Mouse (Mus musculus) layer of hippocampus, postnatal 14 days (tissue): ENCODE results near the gene Phtf1. TPM values are rescaled to one million over a fixed set of nuclear protein-coding genes. Genes with fewer than 3 reads are reported as not detected.

ENCODE experiments used
- DNase-seq, 2 experiments: peaks; one replicate each; pipeline ENCODE4 v3.0.0; 2021 to 2022; ENCODE audit warnings: low spot score in 2 of 2, mixed read lengths in 1 of 2
- long read RNA-seq, 2 experiments: library from polyadenylated mRNA; stranded (forward); transcript quantifications; one replicate each; pipeline ENCODE4 v2.0.0; 2021
- total RNA-seq, 2 experiments: library from RNA; stranded (reverse); gene quantifications; 2 replicates each; pipeline ENCODE4 v1.2.3; 2021

Phtf1 gene
- total RNA-seq: 10 to 100 TPM; 39.2 to 39.7 TPM
- long read RNA-seq, experiment 1, transcript Phtf1-202 (19 exons, 3,327 nt): major isoform, 32 of 52 reads
- long read RNA-seq, experiment 1, partial matches to known transcripts: 1 of 52 reads
- long read RNA-seq, experiment 1, other reads (novel, unspliced or antisense): 14 of 52 reads
- long read RNA-seq, experiment 2, transcript Phtf1-202 (19 exons, 3,327 nt): major isoform, 41 of 58 reads
- long read RNA-seq, experiment 2, partial matches to known transcripts: 3 of 58 reads
- long read RNA-seq, experiment 2, other reads (novel, unspliced or antisense): 10 of 58 reads

DNA sequence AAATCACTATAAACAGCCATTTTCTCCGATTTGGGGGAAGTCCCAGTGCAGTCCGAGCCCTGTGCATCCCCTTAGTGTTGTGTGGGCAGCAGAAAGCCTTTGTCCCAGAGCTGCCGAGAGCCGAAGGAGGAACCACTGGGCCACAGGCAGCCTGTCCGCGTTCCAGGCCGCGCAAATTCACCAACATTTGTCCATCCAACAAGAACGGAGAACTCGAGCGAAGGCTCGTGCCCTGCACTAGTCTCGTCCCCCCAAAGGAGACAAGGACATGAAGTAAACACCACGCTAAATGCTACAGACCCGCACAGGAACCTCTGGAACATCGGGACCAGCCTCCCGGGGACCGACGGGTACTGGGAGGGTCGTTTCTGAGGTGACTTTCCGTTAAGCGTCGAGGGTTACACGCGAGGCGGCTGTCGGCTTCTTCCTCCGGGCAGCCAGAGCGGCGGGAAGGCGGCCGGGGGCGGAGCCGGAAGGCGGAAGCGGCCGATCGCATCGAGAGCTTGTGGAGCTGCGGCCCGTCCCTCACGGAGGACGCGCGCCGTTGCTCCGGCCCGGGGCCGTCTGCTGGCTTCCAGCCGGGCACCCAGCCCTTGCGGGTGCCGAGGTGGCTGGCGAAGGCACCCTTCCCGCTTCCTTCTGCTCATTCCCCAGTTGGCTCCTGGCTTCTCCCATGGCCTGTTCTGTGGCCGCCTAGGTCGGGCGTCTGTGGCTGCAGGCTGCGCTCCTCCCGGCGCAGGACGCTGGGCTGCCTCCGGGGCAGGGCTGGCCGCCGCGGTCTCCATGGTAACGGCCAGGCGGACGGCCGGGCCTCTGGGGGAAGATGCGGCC, at the start of gene Phtf1:
Phtf1 (plus strand) TSS at position 250 of the 831 bp plus-strand sequence.
- peak; percentile 85 to 87 for DNase-seq

DNA sequence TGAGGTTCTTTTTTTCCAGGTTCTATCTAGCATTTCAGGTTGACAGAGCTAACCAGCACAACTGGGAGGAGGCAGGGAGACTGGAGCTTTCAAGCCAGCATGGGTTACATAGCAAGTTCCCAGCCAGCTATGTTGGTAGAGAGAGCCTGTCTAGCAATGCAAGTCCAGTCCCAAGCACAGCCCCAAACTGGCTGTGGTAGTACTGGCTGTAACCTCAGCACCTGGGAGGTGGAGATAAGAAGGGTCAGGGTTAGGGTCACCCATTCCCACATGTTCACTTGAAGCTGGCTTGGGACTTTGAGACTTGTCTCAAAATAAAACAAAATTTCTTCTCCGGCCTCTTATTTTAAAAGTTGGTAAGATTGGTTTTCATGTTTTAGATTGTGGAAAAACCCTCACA, 47.8 kb upstream of the Phtf1 start:
- no peak for DNase-seq

DNA sequence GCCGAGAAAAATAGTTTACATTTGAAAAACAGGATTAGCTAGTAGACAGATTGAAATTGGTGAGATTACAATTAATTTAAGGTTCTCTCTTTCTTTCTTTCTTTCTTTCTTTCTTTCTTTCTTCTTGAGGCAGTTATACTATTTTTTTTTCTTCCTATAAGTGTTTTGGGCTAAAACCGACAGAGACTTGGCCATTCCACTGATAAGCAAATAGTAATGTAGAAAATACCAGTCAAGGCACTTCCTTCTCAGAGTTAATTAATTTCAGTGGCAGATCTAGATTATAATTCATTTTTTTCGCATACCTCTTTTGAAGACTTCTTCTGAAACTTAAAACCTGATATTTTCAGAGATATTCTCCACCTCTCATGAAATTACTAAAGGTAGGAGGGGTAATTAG, 42.6 kb upstream of the Phtf1 start:
- DNase-seq: no peak

DNA sequence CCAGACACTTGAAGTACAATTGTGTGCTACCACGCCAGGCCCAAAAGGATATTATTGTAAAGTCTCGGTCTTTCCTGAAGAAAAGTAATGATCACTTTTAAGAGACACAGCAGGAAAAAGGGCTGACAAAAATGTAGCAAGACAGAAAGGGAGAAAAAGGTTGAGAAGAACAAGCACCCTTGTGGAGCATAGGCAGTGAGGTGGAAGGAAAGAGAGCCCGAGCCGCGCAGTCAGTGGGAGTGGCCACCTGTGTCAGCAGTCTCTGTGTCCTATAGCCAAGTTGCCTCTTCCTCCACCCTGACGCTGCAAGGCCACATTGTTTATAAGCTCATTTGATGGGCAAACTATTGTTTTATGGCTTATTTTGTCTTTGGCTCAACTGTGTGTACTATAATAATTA, 40.4 kb upstream of the Phtf1 start:
- no peak for DNase-seq

DNA sequence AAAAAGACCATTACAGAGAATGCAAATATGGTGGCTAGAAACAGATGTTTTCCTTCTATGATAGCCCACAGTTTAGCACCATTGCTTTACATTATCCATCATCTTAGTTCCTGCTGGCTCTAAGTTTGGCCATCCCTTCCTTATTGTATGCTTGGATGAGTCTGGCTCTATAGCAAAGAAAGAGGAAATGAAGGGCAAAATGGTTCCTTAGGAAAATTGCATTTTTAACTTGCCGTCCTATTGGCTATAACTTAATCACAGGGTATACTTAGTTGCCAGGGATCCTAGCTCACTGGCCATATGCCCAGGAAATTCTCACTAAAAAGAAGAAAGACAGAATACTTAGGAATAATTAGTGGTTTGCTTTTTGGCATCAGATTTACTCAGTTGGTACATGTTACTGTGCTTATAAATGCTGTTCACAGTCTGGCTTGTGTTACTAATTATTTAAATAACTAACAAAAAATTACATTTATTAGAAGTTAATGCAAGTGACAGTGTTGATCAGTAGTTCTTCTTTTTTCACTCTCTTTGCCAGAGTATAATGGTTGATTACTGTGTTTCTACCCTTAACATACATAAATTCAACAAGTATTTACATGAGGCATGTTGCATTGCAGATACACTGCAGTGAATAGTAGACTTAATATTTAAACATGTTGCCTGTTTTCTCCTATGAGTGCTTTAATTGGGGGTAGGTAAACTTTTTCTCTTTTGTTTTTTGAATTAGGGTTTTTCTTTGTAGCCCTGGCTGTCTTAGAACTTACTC, 22.9 kb upstream of the Phtf1 start:
- DNase-seq: peak in 1 of 2 experiments; percentile 74

DNA sequence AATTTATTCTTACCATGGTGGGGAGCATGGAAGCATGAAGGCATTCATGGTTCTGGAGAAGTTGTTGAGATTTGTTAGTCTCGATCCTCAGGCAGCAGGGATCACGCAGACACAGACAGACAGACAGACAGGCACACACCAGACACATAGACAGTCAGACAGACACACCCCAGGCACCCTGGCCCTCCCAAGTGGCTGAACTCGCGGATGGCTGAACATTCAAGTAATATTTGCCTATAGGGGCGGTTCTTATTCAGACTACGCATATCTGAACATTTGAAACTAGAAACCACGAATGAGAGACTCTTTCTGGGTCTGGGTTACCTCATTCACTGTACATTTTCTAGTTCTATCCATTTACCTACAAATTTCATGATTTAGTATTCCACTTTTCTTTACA, 19.2 kb upstream of the Phtf1 start:
- DNase-seq: no peak

DNA sequence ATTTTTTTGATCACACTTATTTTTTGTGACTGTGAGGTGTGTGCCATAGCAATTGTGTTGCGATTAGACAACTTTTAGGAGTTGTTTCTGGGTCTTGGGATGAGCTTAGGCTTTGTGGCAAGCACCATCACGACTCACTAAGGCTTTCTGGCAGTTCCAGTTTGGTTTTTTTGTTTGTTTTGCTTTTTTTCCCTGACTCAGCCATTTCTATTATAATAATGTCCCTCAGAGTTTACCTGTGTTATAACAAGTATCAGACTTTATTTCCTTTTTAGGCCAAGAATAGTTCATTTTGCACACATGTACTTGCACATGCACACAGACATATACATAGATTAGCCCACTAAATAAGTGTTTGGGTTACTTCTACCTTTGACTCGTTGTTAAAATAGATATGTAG, 7.3 kb upstream of the Phtf1 start:
- no peak for DNase-seq

DNA sequence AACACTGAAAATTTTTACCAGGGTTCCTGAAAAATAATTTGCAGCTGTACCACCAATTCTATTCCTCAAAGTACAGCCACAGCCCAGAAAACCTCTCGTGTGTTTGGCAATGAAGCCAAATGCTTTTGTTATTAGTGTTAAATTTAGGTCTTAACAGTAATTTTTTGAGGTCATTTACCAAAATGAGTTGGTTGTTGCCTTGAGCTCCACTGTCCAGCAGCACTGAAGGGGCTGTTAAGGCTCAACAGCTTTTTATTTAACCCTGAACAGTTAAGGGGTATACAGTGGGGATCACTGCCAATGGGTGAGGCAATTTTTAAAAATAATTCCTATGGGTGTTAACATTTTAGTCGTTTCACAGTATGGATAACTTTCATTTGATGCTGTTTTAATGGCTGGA, 679 bp upstream of the Phtf1 start:
- no peak for DNase-seq

DNA sequence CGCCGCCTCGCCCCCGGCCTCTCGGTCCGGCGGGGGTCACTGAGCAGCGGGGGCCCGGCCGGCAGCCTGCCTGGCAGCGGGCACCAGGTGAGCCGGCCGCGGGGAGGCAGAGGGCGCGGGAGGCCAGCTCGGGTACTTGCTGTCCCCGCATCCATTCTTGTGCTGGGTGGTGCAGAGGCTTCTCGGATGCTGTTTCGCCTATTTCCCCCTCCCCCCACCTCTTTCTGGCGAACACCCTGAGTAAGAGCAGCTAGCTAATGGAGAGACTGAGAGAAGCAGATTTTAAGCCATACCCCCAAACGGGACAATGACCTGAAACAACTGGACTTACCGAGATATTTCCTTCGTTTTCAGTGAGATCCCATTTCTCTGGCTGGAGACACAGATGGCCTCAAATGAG, 791 bp downstream of the Phtf1 start:
- DNase-seq: peak; percentile 59 to 61

DNA sequence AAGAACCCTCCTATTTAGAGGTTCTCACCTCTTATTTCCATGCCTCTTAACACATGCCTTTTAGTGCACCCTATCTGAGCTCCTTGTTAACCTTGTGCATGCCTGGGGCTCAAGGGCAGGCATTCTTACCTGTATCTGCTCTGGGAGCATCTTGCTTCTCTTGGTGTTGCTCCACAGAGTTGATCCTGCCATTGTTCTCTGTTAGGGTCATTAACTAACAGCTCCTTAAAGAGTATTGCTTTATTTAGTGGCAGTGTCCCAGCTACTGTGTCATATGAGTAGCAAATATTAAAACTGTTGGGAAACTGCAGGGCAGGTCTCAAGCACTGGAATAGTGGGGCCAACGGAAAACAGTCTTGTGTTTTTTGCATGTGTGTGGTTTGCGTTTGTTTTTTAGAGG, 3.2 kb downstream of the Phtf1 start:
- DNase-seq: no peak

DNA sequence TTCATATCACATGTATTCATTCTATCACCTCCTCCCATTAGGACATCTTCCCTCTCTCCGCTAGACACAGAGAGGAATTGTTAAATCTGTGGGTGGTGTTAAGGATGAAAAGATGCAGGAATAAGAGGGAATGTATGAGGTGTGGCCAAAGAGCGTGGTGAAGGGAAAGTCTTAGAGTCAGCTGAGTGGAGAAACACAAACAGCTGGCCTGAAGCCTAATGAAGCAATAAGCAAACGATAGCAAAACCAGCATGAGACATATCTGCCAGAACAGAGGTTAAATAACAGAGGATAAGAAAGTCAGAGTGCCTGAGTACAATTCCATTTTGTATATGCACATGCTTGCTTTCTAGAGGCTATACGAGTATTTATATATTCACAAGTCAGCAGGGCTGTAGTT, 16.6 kb downstream of the Phtf1 start:
- no peak for DNase-seq

DNA sequence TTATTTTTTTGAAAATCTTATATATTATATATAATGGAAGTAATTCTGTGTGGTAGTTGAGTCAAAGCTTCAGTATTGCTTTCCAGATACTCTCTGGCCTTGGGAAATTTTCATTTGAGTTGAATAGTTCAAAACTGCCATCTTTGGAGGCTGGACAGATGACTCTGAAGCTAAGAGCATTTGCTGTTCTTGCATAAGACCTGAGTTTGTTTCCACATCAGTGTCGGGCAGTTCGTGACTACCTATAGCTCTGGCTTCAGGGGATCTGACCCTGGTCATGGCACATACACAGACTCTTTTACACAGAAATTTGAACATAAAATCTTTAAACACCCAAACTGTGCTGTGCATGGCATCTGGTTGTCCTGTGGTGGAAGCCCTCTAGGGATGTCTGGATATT, 17.3 kb downstream of the Phtf1 start:
- no peak for DNase-seq

DNA sequence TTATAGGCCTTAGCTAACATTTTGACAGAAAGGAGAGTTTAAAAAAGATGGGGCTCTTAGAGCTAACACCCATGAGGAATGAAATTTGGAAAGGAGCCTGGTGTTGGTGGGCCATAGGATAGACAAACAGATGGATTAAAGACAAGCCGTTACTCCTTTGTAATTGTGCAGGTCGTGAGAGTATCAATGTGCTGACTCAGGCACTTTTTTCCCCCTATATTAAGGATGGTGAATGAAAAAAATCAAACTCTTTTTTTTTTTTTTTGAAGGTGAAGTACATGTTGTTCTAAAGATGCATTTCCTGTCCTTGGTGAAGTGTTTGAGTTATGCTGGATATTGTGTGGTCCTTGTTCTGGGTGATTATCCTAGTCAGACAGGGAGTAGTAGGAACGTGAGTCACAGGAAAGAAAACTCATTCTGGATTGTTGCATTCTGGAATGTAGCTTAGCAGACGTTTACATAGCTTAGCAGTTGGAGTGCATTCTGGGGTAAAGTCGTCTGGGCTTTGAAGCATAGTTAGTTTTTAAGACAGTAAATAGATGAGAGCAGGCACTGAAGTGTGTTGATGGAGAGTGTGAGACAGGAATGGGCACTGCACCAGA, 20.0 kb downstream of the Phtf1 start:
- DNase-seq: no peak

DNA sequence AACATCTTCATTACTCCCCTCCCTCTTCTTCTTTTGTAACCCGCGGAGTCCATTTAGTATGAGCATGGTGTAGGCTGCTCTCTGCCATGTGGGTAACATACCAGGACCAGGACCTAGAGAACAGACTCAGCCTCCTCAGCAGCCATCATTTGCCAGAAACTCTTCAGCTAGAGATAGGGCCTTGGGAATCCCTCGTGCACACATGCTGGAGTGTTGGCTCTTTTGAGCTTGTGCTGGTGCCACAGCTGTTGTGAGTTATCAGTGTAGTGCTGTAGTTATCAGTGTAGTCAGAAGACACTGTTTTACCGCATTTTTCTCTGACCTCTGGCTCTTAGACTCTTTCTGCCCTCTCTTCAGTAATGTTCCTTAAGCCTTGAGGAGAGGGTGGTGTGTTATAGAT, 21.4 kb downstream of the Phtf1 start:
- no peak for DNase-seq

DNA sequence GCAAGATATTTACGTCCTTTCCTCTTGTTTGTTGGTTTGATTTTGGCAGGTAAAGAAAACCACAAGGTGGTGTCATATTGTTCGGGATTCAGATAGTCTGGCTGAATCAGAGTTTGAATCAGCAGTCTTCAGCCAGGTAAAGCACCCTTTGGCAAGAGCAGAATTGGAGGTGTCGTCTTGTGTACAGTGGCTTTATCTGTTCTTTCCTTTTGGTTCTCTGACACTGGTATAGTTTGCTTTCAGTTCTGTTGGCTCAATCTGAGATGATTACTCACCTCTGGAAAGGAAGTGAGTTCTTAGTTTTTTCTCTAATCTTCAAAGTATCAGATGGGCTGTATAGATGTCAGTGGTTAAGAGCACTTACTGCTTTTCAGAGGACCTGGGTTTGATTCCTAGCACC, 23.4 kb downstream of the Phtf1 start:
- no peak for DNase-seq

DNA sequence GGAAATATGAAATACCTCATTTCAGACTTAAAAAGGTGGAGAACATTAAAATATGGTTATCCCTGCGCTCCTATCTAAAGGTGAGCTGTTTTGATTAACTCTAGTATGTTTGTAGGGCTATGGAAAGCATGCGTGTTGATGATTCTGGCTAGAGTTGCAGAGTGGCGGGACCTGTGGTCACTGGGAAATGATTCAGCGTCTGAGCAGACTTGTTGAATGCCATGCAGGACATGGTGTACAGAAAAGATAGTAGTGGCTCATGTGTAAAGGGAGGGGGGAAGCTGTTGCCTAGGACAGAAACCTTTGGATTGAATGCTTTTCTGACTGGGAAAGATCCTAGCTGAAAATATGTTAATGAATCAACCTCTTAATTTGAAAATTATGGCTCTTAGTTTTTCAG, 30.8 kb downstream of the Phtf1 start:
- no peak for DNase-seq

DNA sequence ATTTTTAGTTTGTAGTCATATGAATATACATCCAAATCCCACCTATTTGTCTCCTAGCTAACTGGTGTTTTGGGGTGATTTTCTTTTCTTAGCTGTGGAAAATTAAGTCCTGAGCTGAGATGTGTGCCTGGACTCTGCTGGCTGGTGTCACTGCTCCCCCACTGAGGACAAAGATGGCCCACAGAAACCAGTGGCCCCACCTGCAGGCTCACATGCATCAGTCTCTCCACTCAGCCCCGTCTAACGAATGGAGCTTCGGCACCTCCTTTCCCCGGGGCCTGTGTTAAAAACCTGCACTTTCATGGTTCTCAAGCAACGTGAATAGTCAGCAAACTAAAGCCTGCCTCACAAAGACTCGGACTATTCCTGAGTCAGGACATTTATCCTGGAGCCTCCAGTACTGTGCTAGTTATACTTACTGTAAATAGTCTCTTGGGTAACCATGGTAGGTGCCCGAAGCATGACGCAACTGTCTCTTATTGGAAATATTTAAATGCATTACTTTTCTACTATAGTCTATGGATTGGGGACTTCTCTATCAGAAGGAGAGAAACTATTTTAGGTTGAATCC, 39.1 kb downstream of the Phtf1 start:
- no peak for DNase-seq

DNA sequence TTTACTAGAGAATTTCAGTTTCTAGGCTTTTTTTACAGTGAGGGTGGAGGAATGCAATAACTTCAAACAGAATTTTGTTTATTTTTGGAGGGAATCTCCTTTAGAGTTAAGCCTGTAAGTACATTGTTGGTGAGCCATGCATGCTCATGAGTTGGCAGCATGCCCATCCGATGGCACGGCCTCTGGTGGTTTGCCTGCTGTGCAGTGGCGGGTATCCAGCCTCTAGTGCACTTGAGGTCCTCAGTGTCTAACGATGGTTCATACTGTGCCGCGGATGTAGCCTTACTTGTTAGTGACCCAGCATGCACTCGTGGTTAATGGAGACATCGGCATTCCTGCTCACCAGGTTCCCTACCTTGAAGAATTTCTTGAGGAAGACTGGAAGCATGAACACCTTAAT, 39.6 kb downstream of the Phtf1 start:
- DNase-seq: peak in 1 of 2 experiments; percentile 35

DNA sequence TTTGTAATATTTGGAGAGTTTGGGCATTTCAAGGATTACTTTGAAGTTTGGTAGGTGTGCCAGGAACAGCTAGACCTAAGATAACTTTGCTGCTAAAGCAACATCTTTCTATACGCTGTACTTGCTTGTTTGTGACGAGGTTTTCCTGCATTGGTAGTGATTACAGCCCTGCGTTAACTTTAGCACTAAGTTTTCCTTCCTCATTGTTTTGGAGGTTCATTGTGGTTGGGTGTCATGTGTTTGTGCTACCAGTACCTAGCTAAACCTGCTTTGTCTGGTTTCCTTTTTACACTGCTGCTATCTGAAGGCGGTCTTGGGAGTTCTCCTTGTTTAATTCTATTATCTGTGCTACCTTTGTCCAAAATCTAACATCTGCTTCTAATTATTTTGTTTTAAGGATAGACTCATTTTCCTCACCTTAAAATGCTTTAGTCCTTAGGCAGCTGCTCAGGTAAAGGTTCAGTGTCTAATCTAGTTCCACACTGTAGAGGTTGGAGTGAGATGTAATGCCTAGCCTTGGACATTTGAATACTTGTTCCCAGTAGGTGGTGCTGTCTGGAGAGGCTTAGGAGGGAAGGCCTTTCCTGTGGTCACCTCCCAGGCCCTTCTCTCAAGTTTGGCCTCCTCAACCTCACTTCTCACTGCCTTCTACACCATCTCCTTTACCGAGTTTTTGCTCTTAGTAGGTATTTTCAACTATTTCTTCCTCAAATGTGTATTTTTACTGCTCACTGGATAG, 42.2 kb downstream of the Phtf1 start:
- DNase-seq: no peak

DNA sequence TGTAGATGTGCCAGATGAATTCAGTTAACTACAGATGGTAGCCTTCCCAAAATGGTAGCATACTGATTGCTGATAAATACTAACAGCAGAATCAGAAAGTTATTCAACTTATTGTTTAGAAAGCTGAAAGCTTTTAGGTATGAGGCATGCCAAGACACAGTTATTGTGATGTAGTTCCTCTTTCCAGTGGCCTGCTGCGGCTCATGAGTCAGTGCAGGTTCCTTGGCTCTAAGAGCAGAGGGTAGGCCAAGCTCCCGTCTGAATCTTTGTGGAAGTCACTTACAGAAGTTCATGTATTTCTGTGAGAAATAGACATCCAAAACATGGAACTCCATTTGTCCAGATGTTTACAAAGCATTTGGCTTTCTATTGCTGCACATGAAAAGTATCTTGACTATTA, 44.1 kb downstream of the Phtf1 start:
- no peak for DNase-seq

DNA sequence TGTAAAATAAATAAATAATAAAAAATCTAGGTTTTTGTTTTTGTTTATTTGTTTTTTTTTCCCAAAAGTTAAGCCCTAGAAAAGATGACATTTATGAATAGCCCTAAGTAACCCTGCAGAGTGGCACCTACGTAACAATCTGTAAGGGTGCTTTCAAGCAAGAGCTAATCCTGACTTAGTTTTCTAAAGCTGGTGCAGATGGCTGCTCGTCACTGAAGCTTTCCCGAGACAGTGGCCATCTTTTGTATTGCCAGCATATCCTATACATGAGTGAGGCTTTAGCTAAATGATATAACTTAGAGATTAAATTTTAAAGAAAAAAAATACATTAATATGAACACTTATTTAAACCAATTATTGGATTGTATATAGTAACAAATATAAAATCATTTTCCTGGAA, 50.0 kb downstream of the Phtf1 start:
- DNase-seq: no peak
